Mouse (Mus musculus): Measurements from ENCODE around the gene Ahsa2.
"Not testable (repeated sequence)": the region's sequence is repeated elsewhere in the genome, so short reads cannot be mapped to it uniquely, and the experiment has no call there.

The Ahsa2 gene

DNA sequence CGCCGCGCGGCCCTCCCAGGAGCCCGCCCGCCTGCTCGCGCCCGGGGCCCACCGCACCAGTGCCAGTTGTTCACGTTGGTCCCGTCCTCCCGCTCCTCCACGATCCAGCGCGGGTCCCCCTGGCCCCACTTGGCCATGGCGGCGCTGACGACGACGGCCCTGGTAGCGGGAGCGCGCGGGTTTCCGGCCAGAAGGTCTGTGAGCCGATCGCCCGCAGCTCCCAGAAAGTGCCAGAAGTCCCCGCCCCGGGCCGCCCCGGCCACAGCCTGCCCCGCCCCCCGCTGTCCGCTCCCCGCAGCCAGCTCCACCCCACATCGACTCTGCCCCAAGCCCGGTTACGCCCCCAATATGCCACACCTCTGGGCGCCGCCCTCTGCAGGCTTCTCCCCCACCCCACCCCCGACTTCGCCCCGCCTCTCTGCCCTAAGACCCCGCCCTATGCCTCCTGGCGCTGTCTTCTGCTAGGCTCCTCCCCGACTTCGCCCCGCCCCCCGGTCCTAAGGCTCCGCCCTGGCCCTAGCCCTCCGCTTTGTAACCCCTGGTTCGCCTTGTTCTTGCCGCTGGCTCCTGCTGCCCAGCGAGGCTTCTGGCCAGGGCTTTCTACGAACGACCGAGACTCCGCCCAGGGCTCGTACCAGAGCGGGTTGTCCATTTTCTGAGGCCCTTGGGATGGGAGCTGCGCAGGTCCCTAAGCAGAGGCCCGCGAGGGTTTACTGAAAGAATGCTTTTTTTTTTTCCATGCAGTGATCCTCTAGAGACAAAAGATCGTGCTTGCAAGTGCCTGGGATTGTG lies at the start of gene Ahsa2:
Gene Ahsa2, minus strand, starts transcription at position 313 of the 792 bp plus-strand sequence.
- peak; percentile 93 to 97 for DNase-seq

DNA sequence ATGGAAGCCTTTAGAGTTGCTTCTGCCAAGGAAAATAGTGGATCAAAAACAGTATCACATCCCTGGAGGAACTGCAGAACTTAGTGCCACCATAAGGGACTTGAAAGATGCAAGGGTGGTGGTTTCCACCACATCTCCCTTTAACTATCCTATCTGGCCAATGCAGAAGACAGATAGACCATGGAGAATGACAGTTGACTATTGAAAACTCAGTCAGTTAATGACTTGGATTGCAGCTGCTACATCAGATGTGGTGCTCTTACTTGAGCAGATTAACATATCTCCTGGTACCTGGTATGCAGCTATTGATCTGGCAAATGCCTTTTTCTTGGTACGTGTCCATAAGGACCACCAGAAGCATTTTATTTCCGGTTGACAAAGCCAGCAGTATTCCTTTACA lies 39.6 kb upstream of the Ahsa2 start:
- DNase-seq = no peak

DNA sequence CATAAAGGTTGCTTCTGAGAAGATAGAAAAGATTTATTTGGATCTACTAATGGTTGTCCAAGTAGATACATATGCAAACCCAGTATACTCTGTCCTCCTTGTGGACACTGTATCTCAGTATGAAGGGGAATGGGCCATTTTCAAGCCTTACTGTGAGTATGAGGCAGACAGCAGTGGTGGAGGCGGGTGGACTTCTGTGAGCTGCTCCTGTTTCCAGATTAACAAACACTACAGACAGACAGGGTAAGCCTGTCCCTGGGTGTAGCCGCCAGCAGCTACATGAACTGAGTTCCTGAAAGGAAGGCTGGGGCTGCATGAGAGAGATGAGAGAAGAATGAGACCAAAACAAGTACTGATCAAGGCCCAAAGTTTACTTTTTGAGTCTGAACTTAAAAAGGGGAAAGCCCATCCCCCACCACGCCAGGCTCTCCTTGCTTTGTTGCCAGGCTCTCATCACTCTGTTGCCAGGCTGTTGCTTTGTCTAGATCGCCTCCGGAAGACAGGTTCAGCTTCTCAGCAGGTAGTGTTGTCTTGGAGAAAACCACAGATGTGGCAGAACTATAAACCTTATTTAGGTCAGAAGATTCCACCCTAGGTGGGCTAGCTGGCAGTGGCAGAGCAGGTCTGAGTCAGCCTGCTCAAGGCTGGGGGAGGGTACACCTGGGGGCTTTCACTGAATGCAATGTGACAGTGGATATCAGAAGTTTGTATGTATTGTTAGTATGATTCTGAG lies 22.8 kb upstream of the Ahsa2 start, which contains the start of gene 1700093K21Rik:
Gene 1700093K21Rik, minus strand, starts transcription at position 683 of the 733 bp plus-strand sequence.
- DNase-seq = no peak

DNA sequence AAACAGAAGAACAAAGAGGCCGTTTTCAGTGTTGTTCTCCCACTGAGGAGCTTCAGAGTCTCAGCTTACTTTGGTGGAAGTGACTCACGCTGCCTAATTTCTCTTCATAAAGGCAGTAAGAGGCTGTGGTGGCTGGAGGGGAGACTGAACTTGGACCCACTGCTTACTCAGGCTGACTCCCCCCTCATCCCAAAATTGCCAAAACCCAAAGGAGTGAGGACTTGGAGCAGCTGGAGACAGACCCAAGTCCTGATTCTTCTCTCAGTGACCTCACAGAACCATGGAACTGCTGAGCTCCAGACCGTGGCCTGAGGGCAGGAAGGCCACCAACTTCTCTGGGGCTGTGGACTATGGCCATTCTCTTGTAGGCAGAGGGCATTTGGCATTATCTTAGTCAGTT lies 21.2 kb upstream of the Ahsa2 start:
- no peak for DNase-seq

DNA sequence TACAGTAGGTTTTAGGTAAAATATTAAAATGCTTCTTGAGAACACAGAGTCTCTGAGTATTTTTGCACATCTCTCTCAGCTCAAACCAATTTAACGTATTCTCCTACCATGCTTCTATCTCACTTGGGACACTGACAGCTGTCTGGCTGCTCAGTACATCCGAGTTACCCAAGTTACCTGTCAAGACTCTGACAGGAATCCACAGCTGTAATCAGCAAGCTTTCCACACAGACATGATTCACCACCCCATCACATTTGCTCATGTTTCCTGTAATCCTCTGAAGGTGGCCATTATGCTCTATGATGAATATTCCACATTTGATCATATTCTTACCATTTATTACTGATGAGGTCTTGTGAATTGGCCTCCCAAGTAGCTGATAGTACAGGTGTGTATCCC lies 17.5 kb upstream of the Ahsa2 start:
- no peak for DNase-seq

DNA sequence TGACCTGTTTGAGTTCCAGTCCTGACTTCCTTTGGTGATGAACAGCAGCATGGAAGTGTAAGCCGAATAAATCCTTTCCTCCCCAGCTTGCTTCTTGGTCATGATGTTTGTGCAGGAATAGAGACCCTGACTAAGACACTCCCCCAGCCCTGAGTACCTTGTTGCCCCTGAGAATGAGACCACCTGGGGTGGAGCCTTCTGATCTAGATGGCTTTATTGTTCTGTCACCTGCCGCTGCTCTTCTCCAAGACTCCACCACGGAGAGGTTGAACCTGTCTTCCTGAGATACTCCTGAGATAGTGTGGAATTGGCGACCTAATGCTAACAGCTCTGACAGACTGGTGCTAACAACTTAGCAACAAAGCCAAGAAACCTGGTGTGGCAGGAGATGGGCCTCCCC lies 17.0 kb upstream of the Ahsa2 start:
- not testable (repeated sequence) for DNase-seq

DNA sequence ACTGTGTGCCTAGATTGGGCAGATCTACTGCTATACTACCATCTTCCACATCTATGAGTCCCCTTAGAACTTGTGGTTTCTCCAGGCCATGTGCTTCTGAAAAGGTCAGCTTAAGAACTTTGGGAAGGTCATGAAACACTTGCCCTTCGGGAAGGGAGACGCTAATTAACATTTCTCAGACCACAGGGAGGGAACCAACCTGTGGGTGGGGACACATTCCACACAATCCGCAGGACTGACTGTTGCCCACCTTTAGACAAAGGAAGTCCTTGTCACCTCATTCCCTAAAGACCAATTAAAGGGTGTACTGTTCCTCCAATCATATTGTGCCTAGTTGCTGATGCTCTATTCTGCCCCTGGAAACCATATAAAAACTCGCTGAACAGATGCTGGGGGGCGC lies 7.0 kb upstream of the Ahsa2 start:
- DNase-seq = not testable (repeated sequence)

DNA sequence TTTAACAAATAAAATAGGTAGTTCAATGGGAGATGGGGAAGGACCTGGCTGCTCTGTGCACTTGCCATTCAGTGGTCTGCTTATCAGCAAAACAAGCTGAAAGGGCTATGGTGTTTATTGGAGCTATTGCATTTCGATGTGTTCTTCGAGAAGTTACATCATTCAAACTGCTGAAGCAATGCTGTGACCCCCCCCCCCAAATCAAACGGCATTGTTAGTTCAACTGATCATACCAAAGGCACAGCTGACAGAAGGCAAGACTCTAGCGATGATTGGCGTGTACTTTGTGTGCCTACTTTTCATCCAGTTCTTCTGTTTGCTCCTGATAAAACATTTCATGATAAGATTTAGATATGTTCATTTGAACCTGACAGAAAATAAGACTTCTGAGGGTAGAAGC lies 779 bp upstream of the Ahsa2 start:
- no peak for DNase-seq

DNA sequence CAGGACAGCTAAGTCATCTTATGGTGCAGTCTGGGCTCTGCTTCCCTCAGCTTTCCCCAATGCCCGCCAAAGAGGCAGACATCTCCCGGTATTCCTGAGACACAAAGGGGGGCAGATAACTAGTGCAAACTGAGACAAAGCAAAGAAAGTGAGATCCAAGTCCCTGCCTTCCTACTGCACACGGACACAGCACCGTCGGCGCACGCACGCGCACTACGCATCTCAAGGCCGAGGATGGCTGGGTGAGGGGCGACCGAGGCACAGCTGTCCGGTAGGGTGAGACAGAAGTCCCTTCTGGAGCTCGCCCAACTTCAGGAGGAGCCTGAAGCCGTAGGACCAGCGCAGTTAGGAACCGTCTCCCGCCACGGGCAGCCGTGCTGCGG lies 504 bp downstream of the Ahsa2 start:
- DNase-seq = peak in 1 of 2 experiments; percentile 77

DNA sequence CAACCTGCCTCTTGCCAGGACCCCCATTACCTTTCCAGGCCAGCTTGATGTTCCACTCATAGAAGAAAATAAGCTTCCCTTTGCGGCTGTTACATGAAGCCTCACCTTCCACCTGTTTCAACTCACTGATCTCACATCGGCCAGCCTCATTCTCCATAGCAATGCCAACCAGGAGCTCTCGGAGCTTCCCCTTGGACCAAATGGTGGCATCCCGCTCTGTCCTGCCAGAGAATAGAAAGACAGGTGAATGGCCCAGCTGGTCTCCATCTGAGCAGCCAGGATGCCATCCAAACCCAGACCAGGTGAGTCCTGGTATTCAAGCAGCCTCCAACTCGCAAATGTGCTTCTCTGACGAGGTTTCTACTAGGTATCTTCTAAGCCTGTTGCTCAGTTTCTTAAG lies 1.2 kb downstream of the Ahsa2 start:
- peak; percentile 68 to 70 for DNase-seq

DNA sequence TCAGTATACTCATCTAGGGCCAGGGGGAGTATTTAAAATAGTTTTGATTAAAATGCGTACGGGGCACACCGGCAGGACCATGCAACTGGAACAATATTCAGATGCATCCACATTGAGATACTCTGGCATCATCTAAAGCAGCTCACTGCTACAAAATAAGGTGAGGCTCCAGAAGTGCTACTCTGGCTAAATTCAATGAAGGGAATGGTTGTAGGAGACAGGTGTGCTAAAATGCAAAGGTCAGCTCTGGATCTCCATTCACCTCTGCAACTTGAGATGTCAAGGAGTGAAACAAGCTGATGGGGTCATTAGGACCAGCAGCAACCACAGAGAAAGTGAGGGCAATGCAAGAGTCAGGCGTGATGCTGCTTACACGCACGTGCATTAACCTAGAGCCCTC lies 2.6 kb downstream of the Ahsa2 start:
- DNase-seq = no peak

DNA sequence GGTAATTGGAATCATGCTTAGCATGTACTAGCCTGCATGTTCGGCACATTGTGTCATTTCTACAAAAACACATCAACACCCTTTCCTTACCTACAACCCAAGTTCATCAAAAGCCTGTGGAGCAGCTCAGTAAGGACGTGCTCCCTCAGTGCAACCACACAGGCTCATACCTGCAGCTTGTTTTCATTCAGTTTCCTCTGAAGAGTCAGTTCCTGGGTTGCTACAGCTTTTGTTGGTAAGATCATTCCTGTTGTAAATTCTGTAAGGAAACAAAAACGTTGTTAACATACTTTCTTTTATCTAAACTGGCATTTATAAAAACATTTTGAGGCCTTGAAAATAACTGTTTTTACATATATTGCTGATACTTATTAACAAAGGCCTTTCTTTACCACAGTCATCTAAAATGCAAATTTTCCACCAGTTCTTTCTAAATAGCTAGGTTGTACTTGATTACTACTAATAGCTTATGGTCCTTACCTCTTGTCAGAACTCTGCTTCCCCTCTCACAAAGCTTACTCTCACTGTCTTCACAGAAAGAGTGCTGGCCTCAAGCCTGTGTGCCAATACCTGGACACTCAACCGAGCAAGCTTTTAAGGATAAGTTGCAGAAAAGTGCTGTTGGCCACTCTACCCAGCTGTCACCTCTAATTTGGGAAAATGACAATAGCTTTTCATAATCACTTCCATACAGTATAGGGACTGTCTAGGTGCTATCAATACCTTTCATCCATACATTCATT lies 5.6 kb downstream of the Ahsa2 start:
- no peak for DNase-seq

DNA sequence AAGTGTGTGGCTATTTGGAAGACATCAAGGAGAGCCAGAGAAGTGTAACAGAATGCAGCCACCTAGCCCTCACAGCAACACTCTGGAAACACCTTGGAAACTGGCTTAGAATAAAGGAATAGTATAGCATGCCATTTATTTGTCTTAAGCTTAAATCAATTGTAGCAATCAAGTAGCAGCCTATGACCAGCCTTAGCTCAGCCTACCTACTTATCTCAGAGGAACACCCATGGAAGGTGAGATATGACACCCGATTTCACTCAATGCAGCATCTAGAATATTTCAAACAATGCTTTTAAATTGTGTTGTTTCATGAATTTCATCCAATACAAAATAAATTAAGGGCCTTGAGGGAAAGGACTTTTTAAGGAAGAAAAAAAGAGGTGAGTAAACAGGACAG lies 7.9 kb downstream of the Ahsa2 start:
- no peak for DNase-seq

DNA sequence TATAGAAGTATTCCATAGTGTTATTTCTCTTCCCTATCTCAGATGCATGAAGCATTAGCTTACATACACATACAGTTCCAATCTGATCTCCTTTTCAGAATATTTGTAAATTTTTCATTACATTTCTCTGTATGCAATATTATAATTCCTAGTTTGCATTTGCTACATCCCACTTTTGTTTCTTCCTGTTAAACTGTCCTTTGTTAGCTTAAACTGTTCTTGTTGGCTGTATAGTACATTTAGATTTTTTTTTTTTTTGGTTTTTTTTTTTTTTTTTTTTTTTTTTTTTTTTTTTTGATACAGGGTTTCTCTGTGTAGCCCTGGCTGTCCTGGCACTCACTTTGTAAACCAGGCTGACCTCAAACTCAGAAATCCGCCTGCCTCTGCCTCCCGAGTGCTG lies 32.0 kb downstream of the Ahsa2 start:
- not testable (repeated sequence) for DNase-seq
